Mouse (Mus musculus) fat pad, adult 2 months (tissue): ENCODE measurements around the gene Eva1a.

Experiments used
- DNase-seq: peaks from one replicate; pipeline ENCODE4 v3.0.0-alpha.2; 2011; ENCODE audit warnings: low read depth, low spot score; ENCODE audit errors: extremely low read depth

Gene Eva1a

GRCm38 (mm10) chr6:82065230-82065629, 24.4 kb downstream of the Eva1a start:
- peak; percentile 55 for DNase-seq

GRCm38 (mm10) chr6:82066515-82067081, 25.8 kb downstream of the Eva1a start:
- DNase-seq = no peak

- DNase-seq = no peak
These were observed 29.6 kb downstream of the Eva1a start for GRCm38 (mm10) chr6:82070459-82070858.

GRCm38 (mm10) chr6:82073011-82073410, 32.2 kb downstream of the Eva1a start:
- no peak for DNase-seq

GRCm38 (mm10) chr6:82073567-82073966, 32.7 kb downstream of the Eva1a start:
- no peak for DNase-seq

DNA sequence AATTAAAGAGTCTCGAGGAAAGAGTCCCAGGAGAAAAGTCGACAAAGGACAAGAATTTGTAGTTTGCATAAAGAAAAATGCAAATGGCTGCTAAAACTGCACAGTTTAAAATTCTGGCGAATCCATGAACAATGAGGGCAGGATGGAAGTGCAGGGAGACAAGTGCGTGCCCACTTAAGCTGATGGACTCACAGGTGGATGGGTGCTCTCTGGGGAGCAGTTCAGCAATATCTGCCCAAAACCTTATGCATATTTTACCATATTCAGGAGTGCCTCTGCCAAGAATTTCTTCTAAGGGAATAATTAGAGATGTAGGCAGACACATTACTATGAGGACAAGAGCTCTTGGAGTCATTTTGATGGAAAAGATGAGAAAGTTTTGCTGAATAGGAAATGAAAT, 35.5 kb downstream of the Eva1a start:
- no peak for DNase-seq

DNA sequence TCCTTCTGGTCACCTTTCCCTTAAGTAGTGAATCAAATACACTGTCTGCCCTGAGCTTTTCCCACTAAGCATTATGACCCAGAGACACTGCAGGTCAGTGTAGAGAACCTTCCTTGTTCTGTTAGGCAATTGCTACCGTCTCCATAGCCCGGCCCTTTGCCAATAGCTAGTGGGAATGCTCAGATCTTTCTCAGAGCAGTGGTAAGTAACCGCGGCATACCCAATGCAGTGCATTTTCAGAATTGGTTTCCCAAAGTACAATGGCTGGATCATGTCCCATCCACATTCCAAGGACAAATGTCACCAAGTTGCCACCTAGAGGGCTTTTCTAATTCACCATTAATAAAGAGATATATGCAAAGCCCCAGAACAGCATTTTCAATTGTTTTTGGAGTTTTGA, 38.0 kb downstream of the Eva1a start:
- no peak for DNase-seq

DNA sequence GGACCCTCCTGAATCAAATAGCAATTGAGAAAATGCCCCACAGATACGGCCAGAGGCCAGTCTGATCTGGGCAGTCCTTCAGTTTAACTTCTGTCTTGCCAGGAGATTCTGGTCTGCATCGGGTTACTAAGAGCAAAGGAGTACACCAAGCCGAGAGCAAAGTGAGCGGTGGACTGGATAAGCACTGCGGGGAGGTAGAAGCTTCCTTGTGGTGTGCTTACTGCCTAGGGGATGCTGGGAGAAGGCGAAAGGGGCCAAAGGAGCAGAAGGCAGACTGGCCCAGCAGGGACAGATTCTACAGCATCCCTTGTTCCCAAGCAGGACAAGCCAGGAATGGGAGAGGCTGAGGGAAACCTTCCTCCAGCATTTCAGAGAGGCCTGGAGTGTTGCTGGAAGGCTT, 42.8 kb downstream of the Eva1a start:
- no peak for DNase-seq

DNA sequence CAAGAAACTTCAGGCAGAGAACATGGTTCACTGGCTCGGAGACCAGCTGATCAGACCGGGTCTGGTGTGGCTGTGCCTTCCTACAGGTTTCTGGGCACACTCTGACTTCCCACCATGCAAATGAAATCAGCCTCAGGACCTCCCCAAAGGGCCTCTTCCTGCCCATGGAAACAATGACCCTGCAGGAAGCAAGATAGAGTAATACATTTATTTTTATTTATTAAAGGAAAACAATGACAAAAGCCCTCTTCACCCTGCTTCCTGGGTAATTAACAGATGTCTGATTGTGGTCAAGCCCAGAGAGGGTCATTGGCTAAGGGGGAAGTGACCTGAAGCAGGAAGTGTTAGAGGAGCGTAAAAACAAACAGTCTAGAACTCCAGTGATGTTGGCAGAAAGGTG, 43.4 kb downstream of the Eva1a start:
- DNase-seq = no peak

- no peak for DNase-seq
These were observed 44.6 kb downstream of the Eva1a start for GRCm38 (mm10) chr6:82085313-82085908.

DNA sequence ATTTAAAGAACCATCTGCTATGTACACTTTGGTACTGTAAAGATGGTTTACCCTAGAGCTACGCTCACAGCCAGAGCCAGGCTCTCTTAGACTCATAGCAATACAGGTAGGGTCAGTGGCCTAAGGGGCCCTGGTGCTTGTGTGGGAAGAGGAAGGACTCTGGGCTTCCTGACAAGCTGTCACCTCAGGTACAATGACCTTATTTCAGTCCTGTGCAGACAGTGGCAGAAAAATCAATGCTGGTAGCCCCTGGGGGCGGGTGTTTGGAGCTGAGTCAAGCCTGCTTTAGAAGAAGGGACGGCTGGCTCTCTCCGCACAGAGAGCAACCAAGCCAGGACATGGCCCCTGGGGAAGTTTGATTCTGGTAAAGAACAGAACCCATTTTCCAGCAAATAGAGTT, 47.3 kb downstream of the Eva1a start:
- no peak for DNase-seq

DNA sequence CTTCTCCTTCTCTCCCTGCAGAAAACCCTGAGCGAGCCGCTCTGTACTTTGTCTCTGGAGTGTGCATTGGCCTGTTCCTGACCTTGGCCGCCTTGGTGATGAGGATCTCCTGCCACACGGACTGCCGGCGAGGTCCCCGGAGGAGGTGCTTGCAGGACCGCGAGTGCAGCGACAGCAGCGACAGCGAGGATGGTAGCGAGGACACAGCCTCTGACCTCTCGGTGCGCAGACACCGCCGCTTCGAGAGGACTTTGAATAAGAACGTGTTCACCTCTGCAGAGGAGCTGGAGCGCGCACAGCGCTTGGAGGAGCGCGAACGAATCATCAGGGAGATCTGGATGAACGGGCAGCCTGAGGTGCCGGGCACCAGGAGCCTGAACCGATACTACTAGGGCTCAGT, 50.9 kb downstream of the Eva1a start:
- DNase-seq = no peak

GRCm38 (mm10) chr6:82097705-82098104, 56.9 kb downstream of the Eva1a start:
- no peak for DNase-seq

- no peak for DNase-seq
These were observed 57.6 kb downstream of the Eva1a start for GRCm38 (mm10) chr6:82098456-82098855.

DNA sequence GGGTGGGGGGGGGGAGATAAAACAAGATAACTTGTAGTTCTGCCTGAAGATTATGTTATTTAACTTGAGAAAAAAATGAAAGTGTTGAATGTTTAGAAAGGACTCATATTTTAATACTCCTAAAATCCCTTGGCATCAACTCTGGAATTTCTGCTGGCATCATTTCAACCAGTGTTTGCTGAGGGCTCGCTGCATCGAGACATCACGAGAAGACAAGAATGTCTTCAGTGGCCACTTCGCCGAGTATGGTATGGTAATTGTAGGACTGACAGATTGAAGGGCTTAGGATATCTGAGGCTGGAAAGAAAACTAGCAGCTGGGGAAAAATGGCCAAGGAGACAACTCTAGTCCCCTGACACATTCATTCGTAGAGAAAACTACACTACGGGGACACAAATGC, 69.6 kb downstream of the Eva1a start:
- DNase-seq = no peak

GRCm38 (mm10) chr6:82111111-82111510, 70.3 kb downstream of the Eva1a start:
- no peak for DNase-seq

- no peak for DNase-seq
These were observed 70.7 kb downstream of the Eva1a start for GRCm38 (mm10) chr6:82111540-82111939.

DNA sequence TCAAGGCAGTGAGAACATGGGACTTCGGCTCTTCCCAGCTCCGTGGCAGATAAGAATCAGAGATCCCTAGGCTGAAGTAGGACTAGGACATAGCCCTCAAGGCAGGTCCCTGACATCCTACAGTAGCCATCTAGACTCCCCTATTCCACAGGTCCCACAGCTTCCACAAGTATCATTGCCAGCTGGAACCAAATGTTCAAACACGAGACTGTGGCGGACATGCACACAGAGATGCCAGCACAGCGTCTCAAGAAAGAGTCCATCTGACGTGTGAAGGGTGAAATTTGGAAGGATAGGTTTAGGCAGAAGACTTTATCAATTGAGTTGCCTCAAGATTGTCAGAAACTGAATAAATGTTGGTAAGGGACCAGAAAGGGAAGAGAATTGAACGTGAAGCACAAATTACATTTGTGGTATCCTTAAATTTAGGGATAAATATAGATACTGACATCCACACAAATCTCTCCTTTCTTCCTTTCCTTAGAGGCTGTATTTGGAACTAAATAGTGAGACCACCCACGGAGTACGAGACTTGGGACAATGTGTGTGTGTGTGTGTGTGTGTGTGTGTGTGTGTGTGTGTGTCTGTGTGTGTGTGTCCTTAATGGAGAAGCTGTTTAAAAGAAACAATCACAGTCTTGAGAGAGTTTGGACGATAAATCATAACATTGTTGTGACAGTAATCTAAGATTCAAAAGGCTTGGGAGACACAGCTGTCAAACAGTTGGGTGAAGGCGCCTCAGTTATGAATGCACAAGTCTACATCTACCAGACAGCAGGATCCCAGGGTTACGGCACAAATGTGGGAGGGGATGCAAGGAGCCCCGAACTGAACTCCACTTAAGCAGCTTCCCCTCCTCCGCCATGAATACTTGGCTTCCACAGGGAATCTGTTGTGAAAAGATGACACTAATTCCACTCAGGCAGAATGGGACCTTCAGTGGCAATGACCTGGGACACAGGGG, 71.6 kb downstream of the Eva1a start:
- no peak for DNase-seq

- no peak for DNase-seq
These were observed 74.6 kb downstream of the Eva1a start for GRCm38 (mm10) chr6:82115335-82115965.

DNA sequence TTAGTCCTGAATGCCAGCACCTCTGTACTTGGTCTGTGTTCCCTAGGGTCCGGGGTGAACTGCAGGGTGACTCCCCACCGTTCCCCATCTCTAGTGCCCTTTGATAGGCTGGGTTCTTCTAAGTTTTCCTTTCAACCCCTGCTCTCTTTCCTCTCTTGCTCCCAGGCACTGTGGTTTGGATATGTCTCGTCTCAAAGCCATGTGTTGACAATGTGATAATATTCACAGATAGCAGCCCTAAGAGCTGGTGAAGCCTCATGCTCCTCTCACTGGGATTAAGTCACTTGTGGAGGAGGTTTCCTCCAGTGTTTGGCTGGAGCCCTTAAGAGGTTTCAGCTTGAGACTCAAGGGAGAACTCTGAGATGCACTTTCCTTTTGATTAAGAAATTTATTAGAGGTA, 75.3 kb downstream of the Eva1a start:
- no peak for DNase-seq

- DNase-seq = no peak
These were observed 77.0 kb downstream of the Eva1a start for GRCm38 (mm10) chr6:82117871-82118270.
